Mouse (Mus musculus): ENCODE measurements around the gene Tecpr2. TPM values are rescaled to one million over a fixed set of nuclear protein-coding genes. Genes with fewer than 3 reads are reported as not detected.

The Tecpr2 gene
- polyA plus RNA-seq, 1 experiment: 2.3 TPM

GRCm38 (mm10) chr12:110937496-110937895 lies 48.4 kb downstream of the Tecpr2 start:
- 87% methylated on average over 5 of the region's 5 CpGs for WGBS
- DNase-seq (ENCODE audit: low read depth, low spot score): no peak

- DNase-seq (ENCODE audit: low read depth, low spot score): no peak
- WGBS: 93% methylated on average over 5 of the region's 5 CpGs
These were observed 50.3 kb downstream of the Tecpr2 start for GRCm38 (mm10) chr12:110939385-110939784.

GRCm38 (mm10) chr12:110940869-110941268 lies 51.8 kb downstream of the Tecpr2 start:
- WGBS: 96% methylated on average over 3 of the region's 3 CpGs
- DNase-seq (ENCODE audit: low read depth, low spot score): no peak

GRCm38 (mm10) chr12:110946216-110946615 lies 57.2 kb downstream of the Tecpr2 start:
- no peak for DNase-seq (ENCODE audit: low read depth, low spot score)
- 83% methylated on average over 7 of the region's 7 CpGs for WGBS

- DNase-seq (ENCODE audit: low read depth, low spot score): no peak
- 96% methylated on average over 6 of the region's 6 CpGs for WGBS
These were observed 59.2 kb downstream of the Tecpr2 start for GRCm38 (mm10) chr12:110948082-110948909.

- DNase-seq (ENCODE audit: low read depth, low spot score): no peak
- WGBS: 96% methylated on average over 3 of the region's 3 CpGs
These were observed 59.8 kb downstream of the Tecpr2 start for GRCm38 (mm10) chr12:110948910-110949201.

GRCm38 (mm10) chr12:110949410-110949809 lies 60.3 kb downstream of the Tecpr2 start:
- WGBS: 95% methylated on average over 1 of the region's 1 CpGs
- no peak for DNase-seq (ENCODE audit: low read depth, low spot score)

- no peak for DNase-seq (ENCODE audit: low read depth, low spot score)
- 87% methylated on average over 4 of the region's 4 CpGs for WGBS
These were observed 61.1 kb downstream of the Tecpr2 start for GRCm38 (mm10) chr12:110950151-110950550.

GRCm38 (mm10) chr12:110951236-110951635 lies 62.2 kb downstream of the Tecpr2 start:
- no peak for DNase-seq (ENCODE audit: low read depth, low spot score)
- WGBS: 71% methylated on average over 7 of the region's 7 CpGs

- WGBS: 82% methylated on average over 6 of the region's 6 CpGs
- no peak for DNase-seq (ENCODE audit: low read depth, low spot score)
These were observed 63.7 kb downstream of the Tecpr2 start for GRCm38 (mm10) chr12:110952628-110953385.

- WGBS: 74% methylated on average over 3 of the region's 3 CpGs
- DNase-seq (ENCODE audit: low read depth, low spot score): no peak
These were observed 64.4 kb downstream of the Tecpr2 start for GRCm38 (mm10) chr12:110953443-110953842.

GRCm38 (mm10) chr12:110953900-110954299 lies 64.8 kb downstream of the Tecpr2 start:
- no peak for DNase-seq (ENCODE audit: low read depth, low spot score)
- 67% methylated on average over 2 of the region's 2 CpGs for WGBS

- WGBS: 62% methylated on average over 4 of the region's 4 CpGs
- DNase-seq (ENCODE audit: low read depth, low spot score): no peak
These were observed 65.4 kb downstream of the Tecpr2 start for GRCm38 (mm10) chr12:110954351-110954991.

GRCm38 (mm10) chr12:110961973-110962372 lies 72.9 kb downstream of the Tecpr2 start:
- 43% methylated on average over 2 of the region's 2 CpGs for WGBS
- DNase-seq (ENCODE audit: low read depth, low spot score): no peak

- no peak for DNase-seq (ENCODE audit: low read depth, low spot score)
- WGBS: 29% methylated on average over 3 of the region's 3 CpGs
These were observed 76.4 kb downstream of the Tecpr2 start for GRCm38 (mm10) chr12:110965500-110965899.

- 88% methylated on average over 4 of the region's 4 CpGs for WGBS
- no peak for DNase-seq (ENCODE audit: low read depth, low spot score)
These were observed 77.0 kb downstream of the Tecpr2 start for GRCm38 (mm10) chr12:110966079-110966478.

GRCm38 (mm10) chr12:110967146-110967545 lies 78.1 kb downstream of the Tecpr2 start:
- WGBS: 79% methylated on average over 2 of the region's 2 CpGs
- no peak for DNase-seq (ENCODE audit: low read depth, low spot score)

- no peak for DNase-seq (ENCODE audit: low read depth, low spot score)
- WGBS: 94% methylated on average over 5 of the region's 5 CpGs
These were observed 81.3 kb downstream of the Tecpr2 start for GRCm38 (mm10) chr12:110970408-110970807.

GRCm38 (mm10) chr12:110971972-110972371 lies 82.9 kb downstream of the Tecpr2 start:
- 90% methylated on average over 5 of the region's 5 CpGs for WGBS
- no peak for DNase-seq (ENCODE audit: low read depth, low spot score)

GRCm38 (mm10) chr12:110973829-110974228 lies 84.8 kb downstream of the Tecpr2 start:
- DNase-seq (ENCODE audit: low read depth, low spot score): no peak
- WGBS: 75% methylated on average over 4 of the region's 4 CpGs

GRCm38 (mm10) chr12:110974295-110974694 lies 85.2 kb downstream of the Tecpr2 start:
- 94% methylated on average over 7 of the region's 7 CpGs for WGBS
- no peak for DNase-seq (ENCODE audit: low read depth, low spot score)

Data from large intestine, adult 2 months (tissue).